Mouse (Mus musculus): ENCODE results near the gene BC051019. TPM values are rescaled to one million over a fixed set of nuclear protein-coding genes. Genes with fewer than 3 reads are reported as not detected.

Gene BC051019
- not detected for polyA plus RNA-seq (2014; fragmentation: Illumina TruSeq; extraction: RNeasy Lipid Tissue Mini Kit (QIAGEN cat#74804); ENCODE audit: low read depth, low replicate concordance)

GRCm38 (mm10) chr7:109723697-109724096 lies at the start of gene BC051019:
Gene BC051019 (minus strand): TSS chr7:109723850.

GRCm38 (mm10) chr7:109752008-109752925 lies 28.6 kb upstream of the BC051019 start, which contains the start of gene Tmem9b:
Gene Tmem9b (minus strand): TSS chr7:109752875.

GRCm38 (mm10) chr7:109731626-109732025 lies 8.0 kb upstream of the BC051019 start, which contains the start of gene Ascl3:
Gene Ascl3 (minus strand): TSS chr7:109731726.

GRCm38 (mm10) chr7:109703190-109704015 lies 20.2 kb downstream of the BC051019 start, which contains the start of the genes St5 and Akip1:
Gene St5 (minus strand): TSS chr7:109703605.
Gene Akip1 (plus strand): TSS chr7:109703690.

Other genes with a start within 250 kb of the BC051019 start
- gene Trim66, start 215.7 kb downstream of the BC051019 start, polyA plus RNA-seq (2014; fragmentation: Illumina TruSeq; extraction: RNeasy Lipid Tissue Mini Kit (QIAGEN cat#74804); ENCODE audit: low read depth, low replicate concordance), result 0.21 TPM
- gene Rpl27a, start 204.7 kb downstream of the BC051019 start, polyA plus RNA-seq (2014; fragmentation: Illumina TruSeq; extraction: RNeasy Lipid Tissue Mini Kit (QIAGEN cat#74804); ENCODE audit: low read depth, low replicate concordance), result 317 TPM
- 36.2 TPM for gene St5, start 20.2 kb downstream of the BC051019 start, polyA plus RNA-seq (2014; fragmentation: Illumina TruSeq; extraction: RNeasy Lipid Tissue Mini Kit (QIAGEN cat#74804); ENCODE audit: low read depth, low replicate concordance)
- gene Akip1, start 20.2 kb downstream of the BC051019 start, polyA plus RNA-seq (2014; fragmentation: Illumina TruSeq; extraction: RNeasy Lipid Tissue Mini Kit (QIAGEN cat#74804); ENCODE audit: low read depth, low replicate concordance), result 15.1 TPM
- gene Ascl3, start 7.9 kb upstream of the BC051019 start, polyA plus RNA-seq (2014; fragmentation: Illumina TruSeq; extraction: RNeasy Lipid Tissue Mini Kit (QIAGEN cat#74804); ENCODE audit: low read depth, low replicate concordance), result not detected
- 46.0 TPM for gene Tmem9b, start 29.0 kb upstream of the BC051019 start, polyA plus RNA-seq (2014; fragmentation: Illumina TruSeq; extraction: RNeasy Lipid Tissue Mini Kit (QIAGEN cat#74804); ENCODE audit: low read depth, low replicate concordance)
- not detected for gene Nrip3, start 58.2 kb upstream of the BC051019 start, polyA plus RNA-seq (2014; fragmentation: Illumina TruSeq; extraction: RNeasy Lipid Tissue Mini Kit (QIAGEN cat#74804); ENCODE audit: low read depth, low replicate concordance)
- gene Scube2, start 141.8 kb upstream of the BC051019 start, polyA plus RNA-seq (2014; fragmentation: Illumina TruSeq; extraction: RNeasy Lipid Tissue Mini Kit (QIAGEN cat#74804); ENCODE audit: low read depth, low replicate concordance), result 20.2 TPM
- gene Dennd5a, start 236.6 kb upstream of the BC051019 start, polyA plus RNA-seq (2014; fragmentation: Illumina TruSeq; extraction: RNeasy Lipid Tissue Mini Kit (QIAGEN cat#74804); ENCODE audit: low read depth, low replicate concordance), result 89.7 TPM